Mouse (Mus musculus) skeletal muscle tissue, adult 2 months (tissue): ENCODE measurements around the gene Hipk2.

ENCODE experiments used
- DNase-seq: peaks from one replicate; pipeline ENCODE4 v3.0.0-alpha.2; 2012; ENCODE audit warnings: low read depth, low spot score

Hipk2 gene

GRCm38 (mm10) chr6:38795096-38795816, 80.7 kb downstream of the Hipk2 start:
- peak; percentile 60 for DNase-seq

GRCm38 (mm10) chr6:38792966-38793365, 83.0 kb downstream of the Hipk2 start:
- DNase-seq, result peak; percentile 27

GRCm38 (mm10) chr6:38789221-38789810, 86.6 kb downstream of the Hipk2 start:
- DNase-seq, result no peak

- DNase-seq, result peak; percentile 18
These were observed 88.0 kb downstream of the Hipk2 start for GRCm38 (mm10) chr6:38787811-38788509.

GRCm38 (mm10) chr6:38787134-38787533, 88.8 kb downstream of the Hipk2 start:
- no peak for DNase-seq

GRCm38 (mm10) chr6:38785747-38786146, 90.2 kb downstream of the Hipk2 start:
- DNase-seq, result no peak

GRCm38 (mm10) chr6:38779411-38779810, 96.6 kb downstream of the Hipk2 start:
- no peak for DNase-seq

- DNase-seq, result no peak
These were observed 97.1 kb downstream of the Hipk2 start for GRCm38 (mm10) chr6:38778887-38779286.

- no peak for DNase-seq
These were observed 99.9 kb downstream of the Hipk2 start for GRCm38 (mm10) chr6:38776000-38776584.

- no peak for DNase-seq
These were observed 103.0 kb downstream of the Hipk2 start for GRCm38 (mm10) chr6:38772836-38773518.

- DNase-seq, result no peak
These were observed 104.8 kb downstream of the Hipk2 start for GRCm38 (mm10) chr6:38771061-38771667.

- DNase-seq, result no peak
These were observed 106.3 kb downstream of the Hipk2 start for GRCm38 (mm10) chr6:38769627-38770026.

- peak; percentile 44 for DNase-seq
These were observed 113.2 kb downstream of the Hipk2 start for GRCm38 (mm10) chr6:38762588-38763265.

GRCm38 (mm10) chr6:38762006-38762405, 114.0 kb downstream of the Hipk2 start:
- no peak for DNase-seq

GRCm38 (mm10) chr6:38760911-38761706, 114.9 kb downstream of the Hipk2 start:
- no peak for DNase-seq

- DNase-seq, result no peak
These were observed 115.9 kb downstream of the Hipk2 start for GRCm38 (mm10) chr6:38759922-38760620.

GRCm38 (mm10) chr6:38759186-38759585, 116.8 kb downstream of the Hipk2 start:
- DNase-seq, result no peak

GRCm38 (mm10) chr6:38757597-38757996, 118.4 kb downstream of the Hipk2 start:
- DNase-seq, result no peak

- DNase-seq, result no peak
These were observed 119.0 kb downstream of the Hipk2 start for GRCm38 (mm10) chr6:38756968-38757367.
